Mouse (Mus musculus) intestine, embryonic 14.5 days (tissue): ENCODE data around the gene Rtl10. TPM values are rescaled to one million over a fixed set of nuclear protein-coding genes. Genes with fewer than 3 reads are reported as not detected.

Experiments used
- ATAC-seq: fragments of 200-750 bp; cut with Nextera tagmentation; replicated peaks from 2 replicates; pipeline ENCODE4 v1.8.0; 2017; ENCODE audit warnings: low read depth, moderate number of reproducible peaks, moderate TSS enrichment, moderate library complexity; ENCODE audit not compliant: low FRiP score, low TSS enrichment
- DNase-seq: peaks from one replicate; pipeline ENCODE4 v3.0.0-alpha.2; 2018; ENCODE audit warnings: low spot score
- H3K27ac ChIP-seq: fragments of 300-500 bp; sonication (generic); 2 replicates; pipeline ENCODE4 v1.5.1; 2014; ENCODE audit warnings: low read depth, mild to moderate bottlenecking, control low read depth
- H3K27me3 ChIP-seq: fragments of 300-500 bp; sonication (generic); replicated peaks from 2 replicates; pipeline ENCODE4 v1.6.1; 2014; ENCODE audit warnings: low read length, control low read depth; ENCODE audit not compliant: control insufficient read depth, insufficient read depth
- H3K36me3 ChIP-seq: fragments of 300-500 bp; sonication (generic); 2 replicates; pipeline ENCODE4 v1.6.1; 2014; ENCODE audit warnings: low read length, control low read depth; ENCODE audit not compliant: control insufficient read depth, insufficient read depth
- H3K4me1 ChIP-seq: fragments of 300-500 bp; sonication (generic); replicated peaks from 2 replicates; pipeline ENCODE4 v1.6.1; 2014; ENCODE audit warnings: low read length, control low read depth, mixed read lengths; ENCODE audit not compliant: control insufficient read depth, insufficient read depth
- H3K4me2 ChIP-seq: fragments of 300-500 bp; sonication (generic); 2 replicates; pipeline ENCODE4 v1.6.1; 2014; ENCODE audit warnings: low read length
- H3K4me3 ChIP-seq: fragments of 300-500 bp; sonication (generic); 2 replicates; pipeline ENCODE4 v1.5.1; 2014; ENCODE audit warnings: low read depth, low read length, control low read depth, mixed read lengths
- H3K9ac ChIP-seq: fragments of 300-500 bp; sonication (generic); 2 replicates; pipeline ENCODE4 v1.6.1; 2014; ENCODE audit warnings: mild to moderate bottlenecking, low read length
- H3K9me3 ChIP-seq: fragments of 300-500 bp; sonication (generic); 2 replicates; pipeline ENCODE4 v1.6.1; 2016; ENCODE audit warnings: low read length, control low read depth; ENCODE audit not compliant: control insufficient read depth
- WGBS: fragments of 180-500 bp; shearing (Covaris S2); extraction: QIAGEN DNeasy Blood & Tissue Kit; methylation state at CpG from one replicate; pipeline ENCODE4 v1.1.7; 2014; 5-methylcytosine and 5-hydroxymethylcytosine counted together
- polyA plus RNA-seq: library from polyadenylated mRNA; unstranded; fragments of >200 nt; fragmentation: Nextera tagmentation; extraction: Ambion mirVana; gene quantifications from 2 replicates; pipeline ENCODE4 v1.2.1, GENCODE M21; 2014

Rtl10 gene
- polyA plus RNA-seq, 1 experiment from 2014 or later: 2.3 TPM

DNA sequence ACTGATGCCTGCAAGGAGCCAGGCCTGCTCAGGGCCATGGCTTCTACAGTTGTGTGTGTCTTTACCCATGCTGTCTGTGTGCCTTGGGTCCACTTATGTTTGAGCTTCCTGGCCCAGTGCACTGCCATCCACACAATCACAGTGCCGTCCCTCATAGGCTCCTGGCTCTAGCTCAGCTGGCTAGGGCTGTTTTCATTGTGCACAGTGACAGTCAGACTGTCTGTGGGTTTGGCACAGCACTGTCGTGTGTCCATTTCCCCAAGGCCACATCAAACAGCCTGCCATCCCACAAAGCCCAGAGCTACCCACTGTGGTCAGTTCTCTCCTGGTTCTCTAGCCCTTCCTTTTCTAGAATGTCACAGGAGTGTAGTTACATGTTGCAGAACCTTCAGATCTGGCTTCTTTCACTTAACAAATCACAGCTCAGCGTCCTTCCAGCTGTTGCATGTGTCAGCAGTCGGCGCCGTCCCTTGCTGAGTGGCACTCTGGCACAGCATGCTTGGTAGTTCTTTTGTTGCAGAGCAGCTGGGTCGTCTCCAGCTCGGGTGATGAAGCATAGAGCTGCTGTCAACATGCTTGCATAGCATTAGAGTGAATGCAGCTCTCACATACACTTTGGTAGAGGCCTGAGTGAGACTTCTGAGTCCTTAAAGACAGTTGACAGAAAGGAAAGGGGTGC is 44.6 kb downstream of the Rtl10 start:
- H3K4me2 ChIP-seq: no peak overlapping the region
- H3K9me3 ChIP-seq: no peaks in the 10 kb centered on the region
- DNase-seq (no peak), ATAC-seq (no peak)
- no peak overlapping the region for H3K4me3 ChIP-seq
- 72% methylated on average over 8 of the region's 8 CpGs for WGBS
- H3K27ac ChIP-seq: no peak overlapping the region
- H3K9ac ChIP-seq: no peak overlapping the region
- no peaks in the 10 kb centered on the region for H3K27me3 ChIP-seq
- H3K36me3 ChIP-seq: no peaks in the 10 kb centered on the region
- no peaks in the 10 kb centered on the region for H3K4me1 ChIP-seq

GRCm38 (mm10) chr16:18547891-18548290 is 49.2 kb downstream of the Rtl10 start:
- Histone ChIP-seq H3K9ac (no peak overlapping the region), H3K27me3 (no peaks in the 10 kb centered on the region), H3K4me1 (no peaks in the 10 kb centered on the region), H3K4me3 (no peak overlapping the region), H3K9me3 (no peaks in the 10 kb centered on the region), H3K4me2 (no peak overlapping the region), H3K27ac (no peak overlapping the region), H3K36me3 (no peaks in the 10 kb centered on the region)
- no peak for DNase-seq
- WGBS: 68% methylated on average over 5 of the region's 5 CpGs
- no peak for ATAC-seq

Other genes with a start within 250 kb of the Rtl10 start
- 4.4 TPM in 1 of 2 replicates, not detected in the other for gene Gm49776, start 240.6 kb upstream of the Rtl10 start, polyA plus RNA-seq
- gene Dgcr8, start 209.7 kb upstream of the Rtl10 start, polyA plus RNA-seq: 37.5 and 39.4 TPM in 2 replicates
- 34.8 and 34.9 TPM in 2 replicates for gene Tango2, start 150.8 kb upstream of the Rtl10 start, polyA plus RNA-seq
- gene Arvcf, start 150.7 kb upstream of the Rtl10 start, polyA plus RNA-seq: 31.7 and 33.0 TPM in 2 replicates
- 17.0 and 17.4 TPM in 2 replicates for gene Txnrd2, start 72.5 kb upstream of the Rtl10 start, polyA plus RNA-seq
- gene Comt, start 72.0 kb upstream of the Rtl10 start, polyA plus RNA-seq: 95.4 and 95.6 TPM in 2 replicates
- gene Gnb1l, start 188 bp upstream of the Rtl10 start, polyA plus RNA-seq: 16.9 and 18.6 TPM in 2 replicates
- 0.14 and 0.22 TPM in 2 replicates for gene Tbx1, start 91.8 kb downstream of the Rtl10 start, polyA plus RNA-seq
- 1.9 and 2.0 TPM in 2 replicates for gene Gp1bb, start 123.5 kb downstream of the Rtl10 start, polyA plus RNA-seq
- gene Gm49601, start 127.5 kb downstream of the Rtl10 start, polyA plus RNA-seq: 2.0 and 2.2 TPM in 2 replicates
- gene Sept5, start 131.1 kb downstream of the Rtl10 start, polyA plus RNA-seq: 29.3 and 29.9 TPM in 2 replicates